Mouse (Mus musculus) liver, embryonic 14.5 days (tissue): ENCODE data around the gene Ppp4r4.

Experiments
- CTCF ChIP-seq: IDR thresholded peaks from 2 replicates; pipeline ENCODE4 v1.5.1; 2016; ENCODE audit warnings: antibody characterized with exemption, low read depth, control low read depth
- EP300 ChIP-seq: IDR thresholded peaks from 2 replicates; pipeline ENCODE4 v1.6.1; 2016; ENCODE audit warnings: antibody characterized with exemption, low read depth

- no peak for TF ChIP-seq CTCF
- TF ChIP-seq EP300, result no peak
These were observed 33.3 kb upstream of the Ppp4r4 start for GRCm38 (mm10) chr12:103498768-103499167.
